In the genomic region with DNA sequence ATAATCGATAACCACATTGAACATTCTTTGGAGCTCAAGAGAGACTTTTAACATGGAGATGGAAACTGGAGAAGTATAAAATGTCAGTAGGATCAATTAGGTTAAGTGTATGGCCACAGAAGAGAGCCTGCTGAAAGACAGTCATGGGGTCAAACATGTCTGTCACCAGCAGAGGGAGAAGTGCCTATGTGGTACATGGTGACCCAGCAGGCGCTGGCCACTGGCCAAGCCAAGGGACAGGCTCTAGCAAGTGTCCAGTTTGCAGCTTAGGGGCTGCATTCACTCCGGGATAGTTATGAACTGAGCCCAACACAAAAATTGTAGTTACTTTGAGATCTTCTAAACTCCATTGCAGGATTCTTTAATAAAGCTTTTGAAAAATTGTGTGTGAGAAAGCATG, we compare ENCODE assay signal across 16 mouse cellular contexts. TPM values are rescaled to one million over a fixed set of nuclear protein-coding genes. Genes with fewer than 3 reads are reported as not detected.
DNase-seq lines count a peak whose midpoint lies in the region; ATAC-seq lines count a peak whose summit lies in the region.
"Had no signal": no experiment of that assay in that cellular context is flagged by ENCODE, and none has a peak within 500 bp of the region (broad histone marks: within the 10 kb centered on the region; RNA-seq: fewer than 3 reads in every experiment).

No protein-coding gene starts in this region.

- no peak for ATAC-seq in hindbrain, embryonic 16.5 days
- ATAC-seq: forebrain, embryonic 13.5 days had no signal

- no peak overlapping the region for H3K9ac ChIP-seq in hindbrain, embryonic 16.5 days (ENCODE audit: low read depth, low read length)
- H3K9ac ChIP-seq: embryonic facial prominence, embryonic 13.5 days; forebrain, embryonic 13.5 days; hindbrain, embryonic 13.5 days; lung, embryonic 14.5 days; neural tube, embryonic 13.5 days had no signal

- H3K4me1 ChIP-seq in hindbrain, embryonic 16.5 days (ENCODE audit: control insufficient read depth, insufficient read depth, low read depth, low read length): peaks cover 3% of the 10 kb centered on the region; the same call in 1 of the 2 replicates
- H3K4me1 ChIP-seq: neural tube, embryonic 13.5 days had no signal

- DNase-seq in cerebellum, postnatal 14 days: peak; percentile 41 to 65
- no peak for DNase-seq in cerebellum, adult 8-10 months
- DNase-seq in kidney, postnatal 10 days: peak; percentile 51
- DNase-seq in kidney, adult 8-10 months: no peak
- DNase-seq in right cerebral cortex, postnatal 14 days: peak; percentile 20
- no peak for DNase-seq in right cerebral cortex, postnatal 36 days (ENCODE audit: low spot score in 2 of 2)
- peak; percentile 30 to 42 for DNase-seq in lung, postnatal 4 days
- DNase-seq: lung, embryonic 14.5 days; midbrain, embryonic 14.5 days; right cerebral cortex, adult 18-20 months; thymus, postnatal 4 days had no signal

- no peaks in the 10 kb centered on the region for H3K36me3 ChIP-seq in hindbrain, embryonic 16.5 days (ENCODE audit: control insufficient read depth, insufficient read depth, low read length)

- no peak overlapping the region for H3K4me2 ChIP-seq in hindbrain, embryonic 16.5 days (ENCODE audit: low read length)
- H3K4me2 ChIP-seq: embryonic facial prominence, embryonic 13.5 days; forebrain, embryonic 13.5 days; hindbrain, embryonic 13.5 days; lung, embryonic 14.5 days; neural tube, embryonic 13.5 days had no signal

- no peak overlapping the region for H3K4me3 ChIP-seq in hindbrain, embryonic 16.5 days (ENCODE audit: low read length)
- H3K4me3 ChIP-seq: embryonic facial prominence, embryonic 13.5 days; forebrain, embryonic 13.5 days; hindbrain, embryonic 13.5 days; neural tube, embryonic 13.5 days had no signal

- no peaks in the 10 kb centered on the region for H3K27me3 ChIP-seq in hindbrain, embryonic 16.5 days (replicated peaks; ENCODE audit: control insufficient read depth, insufficient read depth, low read length)
- H3K27me3 ChIP-seq: embryonic facial prominence, embryonic 13.5 days; forebrain, embryonic 13.5 days; hindbrain, embryonic 13.5 days; neural tube, embryonic 13.5 days had no signal

- no peaks in the 10 kb centered on the region for H3K9me3 ChIP-seq in hindbrain, embryonic 16.5 days (ENCODE audit: control insufficient read depth, low read length)
- H3K9me3 ChIP-seq: embryonic facial prominence, embryonic 13.5 days; forebrain, embryonic 13.5 days had no signal

- WGBS in hindbrain, embryonic 16.5 days: 89% methylated on average over 3 of the region's 3 CpGs

- no peak overlapping the region for H3K27ac ChIP-seq in hindbrain, embryonic 16.5 days (ENCODE audit: low read depth, low read length)
- H3K27ac ChIP-seq: embryonic facial prominence, embryonic 13.5 days; forebrain, embryonic 13.5 days; hindbrain, embryonic 13.5 days; neural tube, embryonic 13.5 days had no signal

RNA-seq across cellular contexts. Expression of a gene that starts 3.9 kb away (rescaled TPM):
- polyA plus RNA-seq in hindbrain, embryonic 16.5 days (2015; fragmentation: Nextera tagmentation; extraction: Ambion mirVana): 28.0 and 29.8 TPM in 2 replicates

RNA-seq across cellular contexts. Expression of a gene that starts 22.8 kb away (rescaled TPM):
- 6.1 and 6.3 TPM in 2 replicates for polyA plus RNA-seq in hindbrain, embryonic 16.5 days (2015; fragmentation: Nextera tagmentation; extraction: Ambion mirVana)

Comparison
In these comparisons a context has a peak if more than half of its experiments do, and no peak if none do; other contexts are left out.
1. DNase-seq: peak in cerebellum, postnatal 14 days (2 of 2), kidney, postnatal 10 days (single experiment), right cerebral cortex, postnatal 14 days (single experiment) and lung, postnatal 4 days (2 of 2); none in cerebellum, adult 8-10 months (single experiment), kidney, adult 8-10 months (0 of 2) and right cerebral cortex, postnatal 36 days (0 of 2).